Mouse (Mus musculus) ES-Bruce4 (cell line): Measurements from ENCODE around the gene Lpin2.

Experiments
- CTCF ChIP-seq: IDR thresholded peaks from one replicate; pipeline ENCODE4 v1.8.1; 2011; ENCODE audit warnings: low read depth, low read length
- EP300 ChIP-seq: IDR thresholded peaks from 2 replicates; pipeline ENCODE4 v1.6.1; 2011; ENCODE audit warnings: low read depth, low read length; ENCODE audit not compliant: insufficient read depth
- POLR2A ChIP-seq: IDR thresholded peaks from one replicate; pipeline ENCODE4 v1.8.1; 2011; ENCODE audit warnings: low read length; ENCODE audit not compliant: insufficient read depth

- no peak for TF ChIP-seq CTCF
- no peak for TF ChIP-seq EP300
- no peak for TF ChIP-seq POLR2A
Measured at GRCm38 (mm10) chr17:71185368-71185767, 3.0 kb downstream of the Lpin2 start.
